Comparison of ENCODE assay signal across 8 mouse cellular contexts in the genomic region with DNA sequence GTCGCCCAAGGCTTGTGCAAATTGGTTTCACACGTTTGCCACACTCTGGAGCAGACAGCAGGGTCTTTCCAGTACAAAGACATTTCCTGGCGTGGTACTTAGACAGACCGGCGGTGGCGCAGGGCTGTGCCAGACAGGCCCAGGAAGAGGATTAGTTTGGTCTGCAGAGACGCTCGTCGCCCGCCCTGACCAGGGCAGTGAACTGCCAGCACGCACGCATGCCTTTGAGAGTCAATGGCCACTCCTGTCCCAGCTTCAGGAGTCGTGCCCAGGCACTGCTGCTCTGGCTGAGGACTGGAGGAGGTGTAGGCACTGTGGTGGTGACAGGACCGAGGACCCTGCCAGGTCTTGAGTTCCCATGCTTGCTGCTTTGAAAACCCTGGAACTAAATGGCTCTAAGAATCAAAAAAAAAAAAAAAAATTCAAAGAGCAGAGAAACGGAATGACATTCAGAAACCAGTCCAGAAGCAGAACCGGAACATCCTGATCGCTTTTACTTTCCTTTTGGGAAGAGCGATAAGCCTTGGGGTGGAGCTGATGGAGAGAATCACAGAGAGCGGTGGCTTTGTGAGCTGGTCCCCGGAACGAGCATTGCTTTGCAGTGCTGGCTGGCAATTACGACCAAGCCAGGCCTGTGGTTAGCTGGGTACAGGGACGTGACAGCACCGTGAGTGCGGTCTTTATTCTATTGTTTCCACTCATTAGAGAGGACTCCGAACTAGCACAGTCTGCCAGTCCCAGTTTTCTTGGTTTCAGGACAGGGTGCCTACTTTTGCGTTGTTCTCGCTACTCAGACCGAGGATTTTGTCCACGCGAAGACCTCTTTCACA. TPM values are rescaled to one million over a fixed set of nuclear protein-coding genes. Genes with fewer than 3 reads are reported as not detected.
DNase-seq lines count a peak whose midpoint lies in the region; ATAC-seq and TF ChIP-seq lines count a peak whose summit lies in the region.

No protein-coding gene starts in this region.

- peak; percentile 11 for DNase-seq in ES-E14 (ENCODE audit: low read depth, low spot score)
- DNase-seq in cerebellum, adult 11 months = peak; percentile 44
- peak; percentile 17 for DNase-seq in heart, postnatal 25 days (ENCODE audit: low spot score)
- peak; percentile 37 to 56 for DNase-seq in layer of hippocampus, postnatal 10 days (ENCODE audit: low spot score in 2 of 2)
- peak; percentile 44 for DNase-seq in lung, postnatal 14 days
- DNase-seq in retina, embryonic 14.5 days (ENCODE audit: low spot score) = peak; percentile 67
- DNase-seq in c-Kit-positive CD71-positive TER-119-positive erythroid progenitor cells, embryonic 14.5 days (ENCODE audit: low spot score) = no peak

- no peaks in the 10 kb centered on the region for H3K36me3 ChIP-seq in ES-E14 (ENCODE audit: control insufficient read depth, insufficient read depth, low read length, poor library complexity, severe bottlenecking)
- H3K36me3 ChIP-seq in forebrain, embryonic 15.5 days = no peaks in the 10 kb centered on the region

- ATAC-seq in forebrain, embryonic 15.5 days (replicated peaks) = peak; percentile 94

- peak overlapping the region; percentile 38; the same call in 1 of the 2 replicates for H3K9ac ChIP-seq in ES-E14 (ENCODE audit: insufficient read depth, low read depth, low read length, poor library complexity, severe bottlenecking)
- peak overlapping the region; percentile 43 for H3K9ac ChIP-seq in forebrain, embryonic 15.5 days (replicated peaks)

- intact Hi-C loops in heart, postnatal 25 days (cut with DNase I) = loop anchor here (5.0 kb wide), 1 partner anchor 38 kb away; no protein-coding TSS in a partner anchor

- no peaks in the 10 kb centered on the region for H3K9me3 ChIP-seq in ES-E14 (ENCODE audit: control insufficient read depth, insufficient read depth, low read depth, low read length)
- H3K9me3 ChIP-seq in forebrain, embryonic 15.5 days = no peaks in the 10 kb centered on the region

- peak overlapping the region; percentile 51 for H3K4me2 ChIP-seq in forebrain, embryonic 15.5 days (replicated peaks)

- no peaks in the 10 kb centered on the region for H3K4me1 ChIP-seq in ES-E14 (ENCODE audit: control insufficient read depth in 2 of 2, insufficient read depth in 2 of 2, low read length in 2 of 2, poor library complexity in 1 of 2)
- H3K4me1 ChIP-seq in forebrain, embryonic 15.5 days = peaks cover 8% of the 10 kb centered on the region; the same call in 1 of the 2 replicates

- H3K27me3 ChIP-seq in forebrain, embryonic 15.5 days = no peaks in the 10 kb centered on the region

- in situ Hi-C loops in ES-E14 (cut with MboI; ENCODE audit: low sequenced_read_pairs in 2 of 2, unreplicated experiment in 2 of 2) = no loop called here

- no peak overlapping the region for H3K27ac ChIP-seq in ES-E14 (ENCODE audit: insufficient read depth, low read depth, low read length, poor library complexity, severe bottlenecking)
- peak overlapping the region; percentile 71 for H3K27ac ChIP-seq in forebrain, embryonic 15.5 days (replicated peaks)

- peak overlapping the region; percentile 50 to 65 for H3K4me3 ChIP-seq in ES-E14 (ENCODE audit: insufficient read depth in 1 of 2, low read depth in 1 of 2, low read length in 2 of 2, poor library complexity in 1 of 2, severe bottlenecking in 1 of 2)
- H3K4me3 ChIP-seq in forebrain, embryonic 15.5 days = peak overlapping the region; percentile 32

- WGBS in forebrain, embryonic 15.5 days = 25% methylated on average over 31 of the region's 31 CpGs

TF ChIP-seq in ES-E14, 5 proteins besides CTCF, POLR2A, EP300 and RAD21:
- TF ChIP-seq ZNF384 (IDR thresholded peaks at IDR 0.05; ENCODE audit: low read depth, low read length) = peak; percentile 82
- no peak for TF ChIP-seq HCFC1 (IDR thresholded peaks at IDR 0.05; ENCODE audit: borderline replicate concordance, insufficient read depth, low read length)
- TF ChIP-seq ZC3H11A (IDR thresholded peaks at IDR 0.05; ENCODE audit: borderline replicate concordance, low read depth, low read length) = no peak
- no peak for TF ChIP-seq CHD2 (IDR thresholded peaks at IDR 0.05; ENCODE audit: low read depth, low read length)
- no peak for TF ChIP-seq MAFK (IDR thresholded peaks at IDR 0.05; ENCODE audit: insufficient read depth, low read depth, low read length)

RNA-seq across cellular contexts. Expression of gene Apln, which starts 19.7 kb away (rescaled TPM):
- total RNA-seq in ES-E14 (2012; rRNA removed) = 0.95 and 1.7 TPM in 2 replicates
- polyA plus RNA-seq in forebrain, embryonic 15.5 days (2015; fragmentation: Nextera tagmentation; extraction: Ambion mirVana) = 4.6 and 5.1 TPM in 2 replicates
- total RNA-seq in heart, postnatal 25 days (2021) = 10 to 100 TPM in 1 of 2 experiments, 1 to 10 TPM in 1; 9.3 to 17.0 TPM
- 10 to 100 TPM; 12.3 to 17.5 TPM for total RNA-seq in layer of hippocampus, postnatal 10 days (2021)

RNA-seq across cellular contexts. Expression of gene Xpnpep2, which starts 54.1 kb away (rescaled TPM):
- total RNA-seq in ES-E14 (2012; rRNA removed) = 0.58 and 1.6 TPM in 2 replicates
- 0.56 and 0.59 TPM in 2 replicates for polyA plus RNA-seq in forebrain, embryonic 15.5 days (2015; fragmentation: Nextera tagmentation; extraction: Ambion mirVana)
- 1 to 10 TPM; 2.7 to 3.6 TPM for total RNA-seq in heart, postnatal 25 days (2021)
- total RNA-seq in layer of hippocampus, postnatal 10 days (2021) = under 1 TPM; 0.75 to 0.85 TPM
